Mouse (Mus musculus) adrenal gland, postnatal 4 days (tissue): ENCODE measurements around the gene Herc3. TPM values are rescaled to one million over a fixed set of nuclear protein-coding genes. Genes with fewer than 3 reads are reported as not detected.

ENCODE experiments used
- DNase-seq, 2 experiments: peaks; one replicate each; pipeline ENCODE4 v3.0.0; 2021 to 2022; ENCODE audit warnings: low spot score in 2 of 2, mixed read lengths in 2 of 2
- total RNA-seq, 2 experiments: library from RNA; stranded (reverse); gene quantifications; 2 replicates each; pipeline ENCODE4 v1.2.3; 2021

Gene Herc3
- total RNA-seq, 2 experiments from 2014 or later = 40.3 to 47.4 TPM

DNA sequence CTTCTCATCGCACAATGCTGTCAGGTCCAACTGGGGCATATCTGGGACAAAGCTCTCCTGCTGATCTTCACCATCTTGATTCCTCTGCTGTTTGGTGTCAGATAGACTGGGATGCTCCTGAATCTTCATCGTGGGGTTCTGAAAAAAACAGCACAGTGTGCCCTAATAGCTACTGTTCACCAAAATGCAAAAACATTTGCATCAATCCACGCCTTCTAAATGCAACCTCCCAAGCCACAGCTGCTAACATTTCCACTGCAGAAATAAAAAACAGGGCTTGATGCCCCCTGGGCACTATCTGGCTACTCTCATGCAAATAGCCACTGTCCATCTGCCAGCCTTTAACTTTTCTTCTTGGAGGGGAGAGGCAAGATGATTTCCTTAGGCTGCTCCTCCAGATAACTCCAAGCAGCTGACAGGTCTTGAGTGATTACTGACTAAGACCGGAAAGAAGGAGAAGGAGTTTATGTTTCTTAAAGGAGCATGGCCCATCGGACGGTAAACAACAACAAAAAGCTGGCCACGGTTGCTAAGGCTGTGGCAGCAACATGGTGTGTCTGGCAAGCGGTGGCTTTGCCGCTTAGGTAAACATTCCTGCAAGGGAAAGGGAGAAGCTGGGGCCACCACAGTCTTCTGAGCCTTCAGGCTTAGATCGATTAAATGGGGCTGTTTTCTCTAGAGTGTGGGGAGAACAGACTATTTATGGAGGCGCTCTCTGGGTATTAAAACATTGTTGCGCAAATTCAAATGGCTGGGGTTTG, 134.0 kb downstream of the Herc3 start:
- no peak for DNase-seq

DNA sequence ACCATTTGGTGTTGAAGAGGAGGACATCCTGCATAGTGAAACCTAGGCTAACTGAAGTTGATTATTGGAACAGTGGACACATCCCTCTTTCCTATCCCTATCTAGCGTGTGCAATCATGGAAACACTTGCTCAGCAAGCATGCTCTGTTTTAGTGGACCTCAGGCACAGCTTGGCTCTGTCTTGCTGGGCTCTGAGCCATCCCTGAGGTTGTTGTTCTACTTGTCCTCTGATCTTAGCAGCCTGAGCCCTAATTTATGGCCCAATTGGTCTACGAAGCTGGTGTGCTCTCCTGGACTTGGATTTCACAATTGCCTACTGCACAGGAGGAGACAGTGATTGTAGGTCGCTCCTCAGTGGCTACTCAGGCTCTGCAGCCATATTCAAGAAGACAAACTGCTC, 137.0 kb downstream of the Herc3 start:
- DNase-seq = no peak

Other genes with a start within 250 kb of the Herc3 start
- gene Abcg2, start 246.9 kb upstream of the Herc3 start, total RNA-seq = 10 to 100 TPM; 60.4 to 66.8 TPM
- gene Nap1l5, start 75.6 kb downstream of the Herc3 start, total RNA-seq = 10 to 100 TPM; 48.1 to 50.8 TPM
- 10 to 100 TPM; 20.0 to 20.7 TPM for gene Fam13a, start 193.1 kb downstream of the Herc3 start, total RNA-seq